Mouse (Mus musculus) brain, embryonic 14.5 days (tissue): ENCODE measurements around the gene 1110059E24Rik. TPM values are rescaled to one million over a fixed set of nuclear protein-coding genes. Genes with fewer than 3 reads are reported as not detected.
"Not testable (repeated sequence)": the region's sequence is repeated elsewhere in the genome, so short reads cannot be mapped to it uniquely, and the experiment has no call there.

ENCODE experiments used
- DNase-seq: peaks from one replicate; pipeline ENCODE4 v3.0.0-alpha.2; 2011; ENCODE audit warnings: low read depth
- CTCF ChIP-seq: fragments of 200-500 bp; IDR thresholded peaks from 2 replicates; pipeline ENCODE4 v1.5.1; 2012; ENCODE audit warnings: inconsistent platforms, mild to moderate bottlenecking, moderate library complexity, borderline replicate concordance; ENCODE audit not compliant: insufficient read depth, insufficient read length; ENCODE audit errors: extremely low read depth
- POLR2A ChIP-seq: fragments of 200-500 bp; IDR thresholded peaks from 2 replicates; pipeline ENCODE4 v1.6.1; 2012; ENCODE audit warnings: mild to moderate bottlenecking, inconsistent platforms, borderline replicate concordance; ENCODE audit not compliant: poor library complexity, insufficient read depth, insufficient read length, severe bottlenecking; ENCODE audit errors: extremely low read depth
- polyA plus RNA-seq: library from polyadenylated mRNA; depleted of rRNA; stranded (reverse); fragments of >200 nt; gene quantifications from 2 replicates; pipeline ENCODE4 v1.2.3, GENCODE M21; 2012

The 1110059E24Rik gene
- polyA plus RNA-seq, 1 experiment: 33.3 TPM

DNA sequence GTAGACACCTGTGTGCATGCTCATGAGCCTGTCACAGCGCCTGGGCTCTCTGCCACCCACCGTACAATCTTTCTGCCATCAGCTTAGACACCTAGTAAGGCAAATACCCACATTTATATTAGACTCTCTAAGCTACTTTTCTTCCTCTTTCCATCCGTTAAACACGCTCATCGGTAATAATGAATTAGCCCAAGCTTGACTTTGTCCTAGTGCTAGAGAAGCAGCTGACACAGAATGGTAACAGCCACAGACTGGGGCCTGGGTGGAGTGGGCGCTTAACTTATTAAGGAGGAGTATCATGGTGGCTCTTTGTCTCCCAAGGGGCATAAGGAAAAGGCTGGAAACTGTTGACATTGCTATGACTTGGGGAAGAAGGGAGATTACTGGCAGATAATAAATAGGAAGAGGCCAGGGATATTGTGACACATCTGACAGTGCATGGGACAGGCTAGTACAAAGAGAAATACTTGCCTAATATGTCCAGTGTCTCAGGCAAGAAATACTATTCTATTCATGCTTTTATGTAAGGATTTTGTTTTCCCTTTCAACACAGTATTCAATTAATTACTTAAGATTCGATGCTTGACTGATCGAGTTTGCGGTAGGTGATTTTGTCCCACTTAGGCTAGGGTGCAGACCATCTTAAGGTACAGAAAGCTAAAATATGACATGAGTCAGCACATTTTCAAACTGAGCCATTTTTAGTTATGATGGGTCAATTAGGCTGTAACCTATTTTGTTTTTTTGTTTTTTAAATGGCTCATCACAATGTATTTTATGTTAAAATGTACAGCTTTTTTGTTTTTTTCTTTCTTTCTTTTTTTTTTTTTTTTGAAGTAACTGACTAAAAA lies 40.8 kb downstream of the 1110059E24Rik start:
- TF ChIP-seq POLR2A: no peak
- TF ChIP-seq CTCF: no peak
- DNase-seq: no peak

DNA sequence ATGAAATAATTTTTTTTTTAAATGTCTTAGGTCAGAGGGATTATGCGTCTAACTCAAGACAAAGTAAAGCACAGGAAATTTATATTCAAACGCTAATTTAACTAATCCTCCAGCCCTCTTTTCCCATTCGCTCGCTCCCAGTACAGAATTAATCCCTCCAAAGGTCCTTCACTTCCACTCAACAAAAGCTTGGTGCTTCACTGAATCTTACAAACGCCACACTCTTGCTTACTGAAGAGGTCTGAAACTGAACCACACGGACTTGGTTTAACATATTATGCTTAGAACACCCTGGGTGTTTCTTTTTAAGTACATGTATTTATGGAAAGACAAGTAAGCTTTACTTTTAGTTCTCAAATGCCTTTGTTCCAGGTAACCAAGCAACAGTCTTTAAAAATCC lies 41.5 kb downstream of the 1110059E24Rik start:
- TF ChIP-seq POLR2A: no peak
- TF ChIP-seq CTCF: no peak
- DNase-seq: peak; percentile 53

DNA sequence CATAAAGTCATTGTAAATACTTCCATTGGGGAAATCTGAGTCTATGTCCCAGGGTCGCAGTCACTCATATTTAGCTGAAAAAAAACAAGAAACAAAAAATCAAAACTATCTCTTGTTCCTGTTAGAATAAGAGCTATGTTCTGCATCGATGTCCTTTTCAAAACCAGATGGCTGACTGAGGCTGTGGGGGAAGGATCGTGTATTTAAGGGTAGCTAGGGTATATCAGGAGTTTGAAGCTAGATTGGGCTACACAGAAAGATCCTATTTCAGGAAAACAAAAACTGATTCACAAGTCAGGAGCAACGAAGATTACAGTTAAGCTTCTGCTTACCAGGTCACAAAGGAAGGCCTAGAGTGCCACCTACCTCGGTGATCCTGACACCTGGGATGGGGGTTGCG lies 42.5 kb downstream of the 1110059E24Rik start:
- DNase-seq: no peak
- TF ChIP-seq POLR2A: no peak
- TF ChIP-seq CTCF: no peak

DNA sequence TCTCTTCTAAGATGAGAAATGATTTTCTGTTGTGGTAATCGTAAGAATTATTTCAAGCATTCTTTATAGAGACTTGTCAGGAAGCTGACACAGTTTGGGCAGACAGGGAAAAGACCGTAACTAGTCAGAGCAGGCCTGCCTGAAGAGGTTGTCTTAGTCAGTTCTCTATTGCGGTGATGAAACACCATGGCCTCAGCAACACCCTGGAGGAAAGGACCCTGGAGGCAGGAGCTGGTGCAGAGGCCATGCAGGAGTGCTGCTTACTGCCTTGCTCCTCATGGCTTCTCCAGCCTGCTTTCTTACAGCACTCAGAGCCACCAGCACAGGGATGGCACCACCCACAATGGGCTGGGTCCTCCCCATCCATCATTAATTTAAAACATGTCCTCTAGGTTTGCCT lies 47.5 kb downstream of the 1110059E24Rik start:
- no peak for DNase-seq
- no peak for TF ChIP-seq POLR2A
- TF ChIP-seq CTCF: no peak

DNA sequence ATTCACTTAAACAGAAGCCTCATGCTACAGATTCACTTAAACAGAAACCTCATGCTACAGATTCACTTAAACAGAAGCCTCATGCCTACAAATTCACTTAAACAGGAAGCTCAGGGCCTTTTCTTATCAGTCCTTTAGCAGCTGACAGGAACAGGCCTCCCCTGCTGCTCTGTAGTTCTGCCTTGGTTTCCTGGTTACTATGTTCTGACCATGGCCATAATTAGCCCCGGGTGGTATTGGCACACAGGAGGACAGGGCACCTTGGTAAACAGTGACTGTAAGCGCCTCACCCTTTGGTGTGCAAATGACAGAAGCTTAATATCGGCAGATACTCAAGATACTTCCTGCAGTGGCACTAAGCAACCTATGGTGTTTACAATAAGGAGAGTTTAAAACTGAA lies 48.9 kb downstream of the 1110059E24Rik start:
- no peak for DNase-seq
- TF ChIP-seq CTCF: no peak
- no peak for TF ChIP-seq POLR2A

DNA sequence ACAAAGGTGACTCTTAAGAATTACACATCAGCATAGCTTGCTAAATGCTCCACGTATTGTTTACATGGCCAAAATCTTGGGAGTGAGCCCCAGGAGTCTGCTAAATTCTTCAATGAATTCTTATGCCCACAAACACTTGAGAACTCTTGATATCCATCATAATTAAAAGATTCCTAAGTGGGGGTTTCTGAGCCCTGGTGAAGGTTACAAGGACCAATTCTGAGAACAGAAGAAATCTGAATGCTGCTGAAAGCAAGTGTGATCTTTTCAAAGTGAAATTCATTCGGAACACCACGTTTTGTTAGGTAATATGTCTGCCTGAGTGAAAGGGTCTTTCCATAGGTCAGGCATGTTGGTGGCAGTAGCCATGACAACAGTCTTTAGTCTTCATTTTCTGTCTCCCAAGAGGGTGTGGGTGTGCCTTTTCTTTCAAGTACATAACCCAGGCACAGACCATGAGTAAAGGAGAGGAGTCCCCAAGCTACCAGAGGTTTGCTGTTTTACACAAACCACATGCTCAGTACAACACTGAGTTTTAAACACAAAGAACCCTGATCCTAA lies 51.2 kb downstream of the 1110059E24Rik start:
- peak; percentile 68 for DNase-seq
- TF ChIP-seq POLR2A: no peak
- no peak for TF ChIP-seq CTCF

DNA sequence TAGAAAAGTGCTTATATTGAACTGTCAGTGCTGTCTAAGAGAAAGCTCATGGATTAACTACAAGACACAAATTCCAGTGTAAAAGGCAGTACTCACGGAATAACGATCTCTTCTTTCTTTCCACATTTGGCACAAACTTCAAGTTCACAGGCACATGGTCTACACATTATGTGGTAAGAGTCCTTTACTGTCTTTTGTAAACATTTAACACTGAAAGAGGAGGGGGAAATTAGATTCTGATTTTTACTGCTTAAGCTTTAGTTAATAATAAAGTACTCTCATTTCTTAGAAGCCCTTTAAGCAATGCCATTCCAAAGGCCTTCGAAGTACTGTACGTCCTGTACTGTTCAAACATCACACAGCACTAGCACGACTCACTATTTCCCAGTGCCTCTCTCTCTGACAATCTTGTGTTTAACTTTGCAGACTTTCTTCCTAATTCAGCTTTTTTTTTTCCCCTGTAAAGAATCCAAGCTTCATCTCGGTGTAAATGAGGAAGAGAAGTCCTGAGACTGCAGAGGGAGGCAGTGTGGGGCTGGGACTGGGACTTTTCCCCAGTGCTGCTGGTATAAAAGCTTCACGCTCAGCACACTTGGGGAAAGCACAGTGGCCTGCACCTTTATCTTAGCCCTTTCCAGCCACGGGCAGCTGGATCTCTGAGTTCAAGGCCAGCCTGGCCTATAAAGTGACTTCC lies 54.0 kb downstream of the 1110059E24Rik start:
- TF ChIP-seq CTCF: no peak
- no peak for TF ChIP-seq POLR2A
- no peak for DNase-seq

DNA sequence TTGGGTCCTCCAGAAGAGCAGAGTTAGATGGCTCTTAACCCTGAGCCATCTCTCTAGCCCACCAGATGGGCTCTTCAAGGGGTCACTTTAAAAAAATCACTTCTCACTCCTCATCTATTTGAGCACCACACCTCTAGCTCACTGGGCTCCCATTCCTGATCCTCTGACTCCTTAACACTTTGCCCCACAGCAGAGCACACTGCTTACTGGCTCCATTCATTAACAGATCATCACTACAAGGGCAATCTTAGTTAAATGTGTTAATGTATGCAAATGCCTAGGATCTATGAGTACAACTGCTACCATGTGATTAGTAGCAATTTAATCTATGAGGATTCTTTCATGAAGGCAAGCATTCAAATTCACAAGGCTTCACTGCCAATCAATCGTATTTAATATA lies 58.1 kb downstream of the 1110059E24Rik start:
- TF ChIP-seq POLR2A (no peak), CTCF (no peak)
- DNase-seq: peak; percentile 28

DNA sequence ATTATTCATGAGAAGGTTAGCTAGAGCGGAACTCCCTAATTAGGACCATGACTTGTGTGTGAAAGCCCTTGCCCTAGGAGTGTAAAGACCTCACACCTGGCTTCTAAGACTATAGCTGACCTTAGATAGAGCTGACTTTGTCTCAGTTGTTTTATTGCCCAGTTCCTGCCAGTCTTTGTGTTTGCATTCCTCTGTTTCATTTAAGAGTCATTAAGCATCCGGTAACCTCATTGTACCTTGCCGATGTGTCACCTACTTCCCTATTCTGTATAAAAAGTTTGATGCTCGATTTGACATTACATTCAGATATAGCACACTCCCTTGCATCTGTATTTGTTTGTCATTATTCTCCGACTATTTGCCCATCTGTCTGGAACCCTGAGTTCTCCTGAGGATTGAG lies 60.6 kb downstream of the 1110059E24Rik start:
- not testable (repeated sequence) for DNase-seq

DNA sequence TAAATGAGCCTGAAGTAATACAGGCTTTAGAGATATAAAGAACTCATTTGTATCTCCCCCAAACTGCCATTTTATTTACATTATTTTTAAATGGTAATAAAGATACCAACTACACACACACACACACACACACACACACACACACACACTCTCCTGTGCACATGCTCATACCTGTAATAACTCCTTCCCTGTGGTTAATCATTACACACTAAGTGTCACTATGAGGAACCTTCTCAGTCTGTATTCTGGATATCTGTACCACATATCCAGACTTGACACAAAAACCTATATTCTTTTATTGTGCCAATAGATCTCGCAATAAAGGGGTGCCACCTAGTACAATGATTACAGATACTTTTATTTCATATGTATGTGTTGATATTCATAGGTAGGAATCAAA lies 62.9 kb downstream of the 1110059E24Rik start:
- no peak for TF ChIP-seq POLR2A
- TF ChIP-seq CTCF: no peak

DNA sequence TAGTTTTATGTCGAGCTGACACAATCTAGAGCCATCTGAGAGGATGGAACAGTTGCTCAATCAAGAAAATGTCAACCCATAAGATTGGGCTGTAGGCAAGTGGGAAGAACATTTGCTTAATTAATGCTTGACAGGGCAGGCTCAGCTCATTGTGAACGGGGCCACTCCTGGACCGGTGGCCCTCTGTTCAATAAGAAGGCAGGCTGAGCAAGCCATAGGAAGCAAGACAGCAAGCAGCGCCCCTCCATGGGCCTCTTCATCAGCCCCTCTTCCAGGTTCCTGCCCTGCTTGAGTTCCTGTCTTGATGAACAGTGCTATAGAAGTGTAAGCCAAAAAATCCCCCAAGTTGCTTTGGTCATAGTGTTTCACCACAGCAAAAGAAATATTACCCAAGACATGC lies 65.2 kb downstream of the 1110059E24Rik start:
- DNase-seq: no peak
- TF ChIP-seq POLR2A: no peak
- no peak for TF ChIP-seq CTCF

More for the DNA sequence above, 62.9 kb downstream of the 1110059E24Rik start:
- DNase-seq: no peak

DNA sequence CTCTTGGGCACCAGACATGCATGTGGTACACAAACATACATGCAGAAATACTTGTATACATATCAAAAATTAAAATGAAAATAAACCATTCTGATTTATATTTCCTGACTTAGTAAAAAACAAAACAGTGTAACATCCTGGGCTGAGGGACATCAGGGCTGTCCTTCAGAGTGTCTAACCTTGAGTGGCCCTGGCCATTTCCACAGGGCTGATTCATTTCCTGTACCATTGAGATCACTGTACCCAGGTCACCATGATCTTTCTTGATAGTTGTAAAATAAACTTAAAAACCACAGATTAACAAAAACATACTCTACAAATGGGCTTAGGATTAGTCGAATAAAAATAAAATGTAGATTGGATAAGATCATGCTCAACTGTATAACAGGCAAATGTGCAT lies 66.2 kb downstream of the 1110059E24Rik start:
- DNase-seq: no peak
- TF ChIP-seq POLR2A (no peak), CTCF (no peak)

DNA sequence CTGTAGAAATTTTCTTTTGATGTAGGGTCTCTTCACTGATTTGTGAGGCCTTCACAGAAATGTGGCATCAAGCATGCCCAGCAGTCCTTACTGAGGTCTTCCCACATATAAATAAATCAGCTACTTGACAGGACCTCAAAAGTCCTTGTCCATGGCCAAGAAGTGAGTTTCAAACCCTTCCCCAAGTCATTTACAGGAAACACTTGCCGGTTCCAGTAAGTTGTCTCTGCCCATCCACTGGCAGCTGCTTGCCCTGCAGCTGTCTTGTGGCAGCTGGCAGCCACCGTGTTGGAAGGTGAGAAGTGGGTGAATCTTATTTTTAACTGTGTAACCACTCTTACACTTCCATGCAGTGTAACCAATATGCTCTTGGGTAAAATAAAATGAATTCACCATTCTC lies 66.9 kb downstream of the 1110059E24Rik start:
- no peak for DNase-seq
- no peak for TF ChIP-seq POLR2A
- TF ChIP-seq CTCF: no peak
